23 mouse cellular contexts compared by ENCODE assay signal in the genomic region with DNA sequence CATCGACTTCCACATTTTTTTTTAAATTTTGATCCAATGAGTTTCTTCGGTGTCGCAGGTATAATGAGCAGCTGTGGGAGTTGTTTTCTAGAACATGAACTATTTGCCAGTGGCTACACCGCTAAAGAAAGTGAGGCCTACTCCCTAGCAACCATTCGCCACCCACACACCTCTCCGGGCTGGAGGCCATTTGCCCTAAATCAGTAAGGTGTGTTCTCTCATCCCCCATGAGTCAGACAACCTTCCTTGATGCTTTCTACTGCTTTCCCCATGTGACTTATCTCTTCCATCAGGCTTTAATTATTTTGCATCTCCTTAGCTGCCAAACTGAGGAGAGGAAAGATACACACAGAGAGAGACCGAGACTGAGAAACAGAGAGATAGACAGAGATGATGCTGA. TPM values are rescaled to one million over a fixed set of nuclear protein-coding genes. Genes with fewer than 3 reads are reported as not detected.
DNase-seq lines count a peak whose midpoint lies in the region; ATAC-seq lines count a peak whose summit lies in the region.
"Had no signal": no experiment of that assay in that cellular context is flagged by ENCODE, and none has a peak within 500 bp of the region (broad histone marks: within the 10 kb centered on the region; RNA-seq: fewer than 3 reads in every experiment).

No protein-coding gene starts in this region.

- peak; percentile 42 for DNase-seq in CD4-positive, CD25-positive, alpha-beta regulatory T cell, adult 2 months (ENCODE audit: low read depth, low spot score)
- DNase-seq in gonadal fat pad, adult 2 months (ENCODE audit: low read depth), result peak; percentile 5
- no peak for DNase-seq in frontal cortex, postnatal 14 days (ENCODE audit: low spot score in 2 of 2)
- no peak for DNase-seq in heart, postnatal 36 days
- no peak for DNase-seq in adrenal gland, postnatal 4 days (ENCODE audit: low spot score in 2 of 2)
- no peak for DNase-seq in lung, postnatal 4 days
- DNase-seq: adrenal gland, adult 2 months; adrenal gland, postnatal 10 days; adrenal gland, postnatal 25 days; cerebellum, adult 11 months; cerebellum, adult 18-20 months; cerebellum, adult 8-10 months; cerebellum, adult 9-11 months; cerebellum, postnatal 14 days; cerebellum, postnatal 36 days; embryo, embryonic 11 days had no signal

- intact Hi-C loops in heart, postnatal 36 days (cut with DNase I), result no loop called here

- ATAC-seq in activated CD4-positive, CD25-positive, alpha-beta regulatory T cell, adult 4 months, result peak; percentile 57
- peak; percentile 72 for ATAC-seq in inflammation-experienced regulatory T-cells, adult 6 months
- ATAC-seq: forebrain, embryonic 14.5 days; forebrain, embryonic 16.5 days; Patski had no signal

RNA-seq across cellular contexts. Expression of a gene that starts 43.7 kb away (rescaled TPM):
- polyA plus RNA-seq in activated CD4-positive, CD25-positive, alpha-beta regulatory T cell, adult 4 months (2017; shearing (Covaris generic)), result 10 to 100 TPM; 10.7 to 12.4 TPM
- 0.08 TPM in 1 of 2 replicates, not detected in the other for polyA plus RNA-seq in gonadal fat pad, adult 2 months (2012; rRNA removed)
- polyA plus RNA-seq in inflammation-experienced regulatory T-cells, adult 6 months (2017; shearing (Covaris generic)), result 10 to 100 TPM in 2 of 3 experiments, 1 to 10 TPM in 1; 8.9 to 19.7 (median 14.2) TPM
- total RNA-seq in heart, postnatal 36 days (2021), result not detected
- total RNA-seq in adrenal gland, postnatal 4 days (2021), result not detected
- total RNA-seq: adrenal gland, adult 2 months; adrenal gland, postnatal 25 days; G1E had no signal
- polyA plus RNA-seq: adrenal gland, adult 2 months; erythroblast, embryonic 14.5 days; forebrain, embryonic 14.5 days; G1E; Patski had no signal

Comparison
In these comparisons a context has a peak if more than half of its experiments do, and no peak if none do; other contexts are left out.
1. DNase-seq: peak in CD4-positive, CD25-positive, alpha-beta regulatory T cell, adult 2 months (single experiment) and gonadal fat pad, adult 2 months (single experiment); none in frontal cortex, postnatal 14 days (0 of 2), heart, postnatal 36 days (0 of 2), adrenal gland, postnatal 4 days (0 of 2) and lung, postnatal 4 days (0 of 2).